Mouse (Mus musculus) lung, postnatal 0 days (tissue): ENCODE measurements at regions not wholly inside any gene's neighbourhood (a gene's known extent, or its start where the extent isn't known, plus 50 kb on each side); places are given as distances from the start of the nearest gene placed in this dataset.
A peak's percentile ranks its signal among the peaks of the same experiment; 100 is the strongest.

Source experiments
- ATAC-seq: fragments of 200-750 bp; cut with Nextera tagmentation; 2 replicates; pipeline ENCODE4 v1.8.0; 2017; ENCODE audit warnings: moderate library complexity
- DNase-seq: peaks from one replicate; pipeline ENCODE4 v3.0.0-alpha.2; 2016; ENCODE audit warnings: low spot score
- H3K27ac ChIP-seq: fragments of 300-500 bp; sonication (generic); 2 replicates; pipeline ENCODE4 v1.5.1; 2014; ENCODE audit warnings: antibody characterized with exemption, mild to moderate bottlenecking, low read length, mixed read lengths
- H3K27me3 ChIP-seq: fragments of 300-500 bp; sonication (generic); replicated peaks from 2 replicates; pipeline ENCODE4 v1.6.1; 2014; ENCODE audit warnings: low read length, mixed read lengths; ENCODE audit not compliant: insufficient read depth
- H3K36me3 ChIP-seq: fragments of 300-500 bp; sonication (generic); 2 replicates; pipeline ENCODE4 v1.6.1; 2014; ENCODE audit warnings: low read length, mixed read lengths; ENCODE audit not compliant: insufficient read depth
- H3K4me1 ChIP-seq: fragments of 300-500 bp; sonication (generic); 2 replicates; pipeline ENCODE4 v1.6.1; 2014; ENCODE audit warnings: antibody characterized with exemption, low read depth, low read length, mixed read lengths; ENCODE audit not compliant: insufficient read depth
- H3K4me2 ChIP-seq: fragments of 300-500 bp; sonication (generic); replicated peaks from 2 replicates; pipeline ENCODE4 v1.6.1; 2014; ENCODE audit warnings: low read depth, mild to moderate bottlenecking, low read length, moderate library complexity, mixed read lengths
- H3K4me3 ChIP-seq: fragments of 300-500 bp; sonication (generic); 2 replicates; pipeline ENCODE4 v1.5.1; 2014; ENCODE audit warnings: low read depth, low read length
- H3K9ac ChIP-seq: fragments of 300-500 bp; sonication (generic); replicated peaks from 2 replicates; pipeline ENCODE4 v1.6.1; 2014; ENCODE audit warnings: low read depth, mild to moderate bottlenecking
- H3K9me3 ChIP-seq: fragments of 300-500 bp; sonication (generic); 2 replicates; pipeline ENCODE4 v1.6.1; 2016; ENCODE audit warnings: low read length, mixed read lengths
- CTCF ChIP-seq: IDR thresholded peaks from 2 replicates; pipeline ENCODE4 v1.5.1; 2016; ENCODE audit warnings: antibody characterized with exemption, mild to moderate bottlenecking
- EP300 ChIP-seq: IDR thresholded peaks from 2 replicates; pipeline ENCODE4 v1.6.1; 2016; ENCODE audit warnings: antibody characterized with exemption, mild to moderate bottlenecking, control low read depth
- whole genome bisulfite sequencing: fragments of 180-500 bp; shearing (Covaris S2); extraction: QIAGEN DNeasy Blood & Tissue Kit; methylation state at CpG from one replicate; pipeline ENCODE4 v1.1.7; 2014; 5-methylcytosine and 5-hydroxymethylcytosine counted together

- Histone ChIP-seq H3K9ac (no peak overlapping the region), H3K4me3 (no peak overlapping the region), H3K27ac (no peak overlapping the region), H3K9me3 (no peaks in the 10 kb centered on the region), H3K4me2 (no peak overlapping the region), H3K4me1 (no peaks in the 10 kb centered on the region), H3K36me3 (no peaks in the 10 kb centered on the region), H3K27me3 (no peaks in the 10 kb centered on the region)
- no peak for DNase-seq
- no peak for TF ChIP-seq CTCF
- TF ChIP-seq EP300, result no peak
- ATAC-seq, result no peak
These were observed 498.5 kb upstream of the Tmpo start for GRCm38 (mm10) chr10:91679641-91680040.

GRCm38 (mm10) chr10:91637911-91638310 is 456.8 kb upstream of the Tmpo start:
- H3K4me2 ChIP-seq, result no peak overlapping the region
- no peak for ATAC-seq
- H3K4me3 ChIP-seq, result no peak overlapping the region
- no peaks in the 10 kb centered on the region for H3K4me1 ChIP-seq
- no peak overlapping the region for H3K9ac ChIP-seq
- H3K27me3 ChIP-seq, result no peaks in the 10 kb centered on the region
- H3K9me3 ChIP-seq, result no peaks in the 10 kb centered on the region
- H3K36me3 ChIP-seq, result no peaks in the 10 kb centered on the region
- H3K27ac ChIP-seq, result no peak overlapping the region
- TF ChIP-seq EP300, result no peak
- TF ChIP-seq CTCF, result no peak
- DNase-seq, result no peak

- no peak for DNase-seq
- Histone ChIP-seq H3K27ac (no peak overlapping the region), H3K36me3 (no peaks in the 10 kb centered on the region), H3K27me3 (no peaks in the 10 kb centered on the region), H3K4me2 (no peak overlapping the region), H3K9ac (no peak overlapping the region), H3K4me1 (no peaks in the 10 kb centered on the region), H3K9me3 (no peaks in the 10 kb centered on the region), H3K4me3 (no peak overlapping the region)
- 80% methylated on average over 6 of the region's 6 CpGs for WGBS
- TF ChIP-seq EP300 (no peak), CTCF (no peak)
- ATAC-seq, result no peak
These were observed 447.6 kb upstream of the Tmpo start for GRCm38 (mm10) chr10:91628672-91629071.

GRCm38 (mm10) chr10:91622281-91622680 is 441.2 kb upstream of the Tmpo start:
- 76% methylated on average over 2 of the region's 2 CpGs for WGBS
- Histone ChIP-seq H3K4me2 (no peak overlapping the region), H3K9me3 (no peaks in the 10 kb centered on the region), H3K27ac (no peak overlapping the region), H3K9ac (no peak overlapping the region), H3K4me3 (no peak overlapping the region), H3K4me1 (no peaks in the 10 kb centered on the region), H3K36me3 (no peaks in the 10 kb centered on the region), H3K27me3 (no peaks in the 10 kb centered on the region)
- TF ChIP-seq EP300 (no peak), CTCF (no peak)
- ATAC-seq (no peak), DNase-seq (no peak)

- DNase-seq (no peak), ATAC-seq (no peak)
- no peaks in the 10 kb centered on the region for H3K27me3 ChIP-seq
- H3K9me3 ChIP-seq, result no peaks in the 10 kb centered on the region
- H3K4me3 ChIP-seq, result no peak overlapping the region
- H3K27ac ChIP-seq, result no peak overlapping the region
- no peak overlapping the region for H3K9ac ChIP-seq
- H3K4me1 ChIP-seq, result no peaks in the 10 kb centered on the region
- TF ChIP-seq CTCF (no peak), EP300 (no peak)
- no peaks in the 10 kb centered on the region for H3K36me3 ChIP-seq
- 66% methylated on average over 8 of the region's 8 CpGs for WGBS
- no peak overlapping the region for H3K4me2 ChIP-seq
These were observed 432.8 kb upstream of the Tmpo start for GRCm38 (mm10) chr10:91613794-91614479.

- Histone ChIP-seq H3K36me3 (no peaks in the 10 kb centered on the region), H3K27ac (no peak overlapping the region), H3K4me1 (no peaks in the 10 kb centered on the region), H3K4me2 (no peak overlapping the region), H3K9ac (no peak overlapping the region), H3K4me3 (no peak overlapping the region), H3K27me3 (no peaks in the 10 kb centered on the region), H3K9me3 (no peaks in the 10 kb centered on the region)
- no peak for DNase-seq
- ATAC-seq, result no peak
- TF ChIP-seq EP300, result no peak
- no peak for TF ChIP-seq CTCF
- 88% methylated on average over 4 of the region's 4 CpGs for WGBS
These were observed 430.9 kb upstream of the Tmpo start for GRCm38 (mm10) chr10:91612052-91612451.

- 68% methylated on average over 3 of the region's 3 CpGs for WGBS
- Histone ChIP-seq H3K27me3 (no peaks in the 10 kb centered on the region), H3K9me3 (no peaks in the 10 kb centered on the region), H3K4me3 (no peak overlapping the region), H3K9ac (no peak overlapping the region), H3K36me3 (no peaks in the 10 kb centered on the region), H3K27ac (no peak overlapping the region), H3K4me1 (no peaks in the 10 kb centered on the region), H3K4me2 (no peak overlapping the region)
- ATAC-seq, result peak; percentile 58
- DNase-seq, result peak; percentile 64
- TF ChIP-seq EP300, result no peak
- no peak for TF ChIP-seq CTCF
These were observed 413.8 kb upstream of the Tmpo start for GRCm38 (mm10) chr10:91594891-91595290.
